Mouse (Mus musculus) kidney, postnatal 0 days (tissue): ENCODE results near the gene Ceacam16. TPM values are rescaled to one million over a fixed set of nuclear protein-coding genes. Genes with fewer than 3 reads are reported as not detected.

ENCODE experiments used
- ATAC-seq: fragments of 200-750 bp; cut with Nextera tagmentation; replicated peaks from 2 replicates; pipeline ENCODE4 v1.8.0; 2017; ENCODE audit warnings: low read depth, moderate number of reproducible peaks, moderate TSS enrichment, moderate library complexity; ENCODE audit not compliant: low FRiP score
- DNase-seq: peaks from one replicate; pipeline ENCODE4 v3.0.0-alpha.2; 2016; ENCODE audit warnings: low spot score
- H3K27ac ChIP-seq: fragments of 300-500 bp; sonication (generic); 2 replicates; pipeline ENCODE4 v1.5.1; 2014; ENCODE audit warnings: mild to moderate bottlenecking
- H3K27me3 ChIP-seq: fragments of 300-500 bp; sonication (generic); 2 replicates; pipeline ENCODE4 v1.6.1; 2014; ENCODE audit warnings: low read length, mixed read lengths; ENCODE audit not compliant: insufficient read depth
- H3K36me3 ChIP-seq: fragments of 300-500 bp; sonication (generic); 2 replicates; pipeline ENCODE4 v1.6.1; 2014; ENCODE audit warnings: low read length, mixed read lengths; ENCODE audit not compliant: insufficient read depth
- H3K4me1 ChIP-seq: fragments of 300-500 bp; sonication (generic); replicated peaks from 2 replicates; pipeline ENCODE4 v1.6.1; 2014; ENCODE audit warnings: antibody characterized with exemption, low read length, mixed read lengths; ENCODE audit not compliant: insufficient read depth
- H3K4me2 ChIP-seq: fragments of 300-500 bp; sonication (generic); 2 replicates; pipeline ENCODE4 v1.6.1; 2014; ENCODE audit warnings: mild to moderate bottlenecking, low read length, moderate library complexity, mixed read lengths
- H3K4me3 ChIP-seq: fragments of 300-500 bp; sonication (generic); replicated peaks from 2 replicates; pipeline ENCODE4 v1.5.1; 2014; ENCODE audit warnings: low read depth, low read length
- H3K9ac ChIP-seq: fragments of 300-500 bp; sonication (generic); 2 replicates; pipeline ENCODE4 v1.6.1; 2014; ENCODE audit warnings: low read depth, low read length
- H3K9me3 ChIP-seq: fragments of 300-500 bp; sonication (generic); replicated peaks from 2 replicates; pipeline ENCODE4 v1.6.1; 2016; ENCODE audit warnings: low read length, inconsistent platforms, mixed read lengths
- CTCF ChIP-seq: IDR thresholded peaks from 2 replicates; pipeline ENCODE4 v1.5.1; 2016; ENCODE audit warnings: antibody characterized with exemption, low read depth, mild to moderate bottlenecking, moderate library complexity
- WGBS: fragments of 180-500 bp; shearing (Covaris S2); extraction: QIAGEN DNeasy Blood & Tissue Kit; methylation state at CpG from one replicate; pipeline ENCODE4 v1.1.7; 2014; 5-methylcytosine and 5-hydroxymethylcytosine counted together
- polyA plus RNA-seq: library from polyadenylated mRNA; unstranded; fragments of >200 nt; fragmentation: Nextera tagmentation; extraction: Ambion mirVana; gene quantifications from 2 replicates; pipeline ENCODE4 v1.2.1, GENCODE M21; 2015

The Ceacam16 gene
- polyA plus RNA-seq, 1 experiment from 2014 or later = not detected

GRCm38 (mm10) chr7:19824182-19824973, 36.7 kb downstream of the Ceacam16 start:
- ATAC-seq = peak; percentile 91
- H3K9ac ChIP-seq = 0 out of 2 replicates have a peak overlapping the region, but pooled peaks have one; percentile 9
- H3K27me3 ChIP-seq = no peaks in the 10 kb centered on the region; the same call in 1 of the 2 replicates
- no peaks in the 10 kb centered on the region for H3K9me3 ChIP-seq
- WGBS = 24% methylated on average over 19 of the region's 26 CpGs
- H3K27ac ChIP-seq = peak overlapping the region; percentile 91
- H3K4me1 ChIP-seq = peaks cover 20% of the 10 kb centered on the region
- peak; percentile 88 for DNase-seq
- H3K4me2 ChIP-seq = peak overlapping the region; percentile 32
- TF ChIP-seq CTCF = no peak
- no peak overlapping the region for H3K4me3 ChIP-seq
- H3K36me3 ChIP-seq = no peaks in the 10 kb centered on the region

DNA sequence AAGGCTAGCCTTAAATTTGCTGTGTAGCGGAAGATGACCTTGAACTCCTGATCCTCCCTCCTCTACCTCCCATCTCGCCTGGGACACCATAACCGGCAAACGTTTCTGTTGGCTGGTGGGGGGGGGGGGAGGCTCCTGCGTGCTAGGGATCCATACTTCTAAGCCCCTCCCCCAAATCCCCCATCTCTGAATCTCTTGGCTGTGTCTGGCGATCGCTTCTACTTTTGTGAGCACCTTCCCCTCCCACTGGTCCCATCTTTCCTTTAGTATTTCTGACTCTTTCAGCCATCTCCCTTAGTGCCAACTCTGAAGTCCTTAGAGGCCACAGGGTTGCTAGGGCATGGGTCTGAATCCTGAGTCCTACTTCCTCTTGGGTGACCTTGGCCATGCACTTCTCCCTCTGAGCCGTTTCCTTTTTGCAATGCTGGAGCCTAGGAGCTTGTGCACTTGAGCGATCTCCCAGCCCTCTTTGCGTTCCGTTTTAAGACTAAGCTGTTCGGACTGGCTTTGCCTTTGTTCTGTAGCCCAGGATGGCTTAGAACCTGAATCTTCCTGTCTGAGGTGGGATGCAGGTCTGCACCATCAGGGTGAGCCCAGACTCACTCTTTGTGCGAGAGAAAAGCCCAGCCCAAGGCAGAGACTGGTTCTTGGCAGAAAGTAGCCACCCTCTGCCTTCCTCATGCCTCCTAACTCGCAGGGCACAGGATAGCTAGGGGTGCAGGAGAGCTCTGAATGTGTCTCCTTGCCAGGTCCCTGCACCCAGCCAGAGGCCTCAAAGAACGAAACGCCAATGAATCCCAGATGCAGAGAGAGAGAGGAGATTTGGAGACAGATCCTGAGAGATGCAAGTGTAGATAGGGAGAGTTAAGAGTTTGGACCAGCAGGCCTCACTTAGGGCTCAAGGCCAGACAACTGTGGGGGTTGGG, 37.6 kb downstream of the Ceacam16 start:
- peak overlapping the region; percentile 32 for H3K4me2 ChIP-seq
- H3K9me3 ChIP-seq = no peaks in the 10 kb centered on the region
- DNase-seq (peak; percentile 45), ATAC-seq (no peak; the same call in 1 of the 2 replicates)
- peaks cover 20% of the 10 kb centered on the region for H3K4me1 ChIP-seq
- peak overlapping the region; percentile 91 for H3K27ac ChIP-seq
- H3K4me3 ChIP-seq = no peak overlapping the region
- 32% methylated on average over 16 of the region's 16 CpGs for WGBS
- no peak overlapping the region for H3K9ac ChIP-seq
- H3K36me3 ChIP-seq = no peaks in the 10 kb centered on the region
- no peak for TF ChIP-seq CTCF
- H3K27me3 ChIP-seq = no peaks in the 10 kb centered on the region; the same call in 1 of the 2 replicates

GRCm38 (mm10) chr7:19822604-19823058, 38.5 kb downstream of the Ceacam16 start, which contains the start of gene Bcl3:
Gene Bcl3, minus strand, starts transcription at chr7:19822770.
- Histone ChIP-seq H3K9me3 (no peaks in the 10 kb centered on the region), H3K36me3 (no peaks in the 10 kb centered on the region), H3K4me1 (peaks cover 21% of the 10 kb centered on the region), H3K9ac (peak within 1 kb of the TSS; percentile 78), H3K4me2 (peak within 1 kb of the TSS; percentile 90), H3K4me3 (peak within 1 kb of the TSS; percentile 56), H3K27me3 (no peaks in the 10 kb centered on the region; the same call in 1 of the 2 replicates), H3K27ac (peak within 1 kb of the TSS; percentile 91)
- ATAC-seq = no peak
- no peak for TF ChIP-seq CTCF
- 2% methylated on average over 32 of the region's 42 CpGs for WGBS
- peak; percentile 47 for DNase-seq

- Histone ChIP-seq H3K4me1 (peaks cover 25% of the 10 kb centered on the region), H3K9ac (peak overlapping the region; percentile 78), H3K4me3 (peak overlapping the region; percentile 56), H3K27ac (no peak overlapping the region), H3K27me3 (no peaks in the 10 kb centered on the region; the same call in 1 of the 2 replicates), H3K36me3 (no peaks in the 10 kb centered on the region), H3K9me3 (no peaks in the 10 kb centered on the region), H3K4me2 (peak overlapping the region; percentile 90)
- no peak for ATAC-seq
- WGBS = 7% methylated on average over 20 of the region's 20 CpGs
- TF ChIP-seq CTCF = no peak
- no peak for DNase-seq
Measured at GRCm38 (mm10) chr7:19822193-19822592, 38.9 kb downstream of the Ceacam16 start.

DNA sequence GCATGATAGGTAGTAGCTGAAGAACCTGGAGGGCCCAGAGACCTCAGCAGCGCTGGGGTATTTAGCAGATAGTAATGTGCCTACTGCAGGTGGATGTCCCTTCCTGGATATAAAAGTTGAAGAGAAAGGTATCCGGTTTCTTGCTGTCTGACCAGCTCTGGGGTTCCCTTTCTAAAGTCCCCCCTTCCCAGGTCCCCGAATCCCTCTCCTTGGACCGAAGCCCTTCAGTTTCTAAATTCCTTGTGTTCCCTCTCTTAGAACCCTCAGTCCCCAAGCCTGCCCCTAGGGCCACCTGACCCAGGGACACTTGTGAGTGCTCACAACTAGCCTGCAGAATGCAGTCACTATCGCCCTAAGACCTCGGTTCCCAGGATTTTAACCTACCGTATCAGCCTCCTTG, 39.5 kb downstream of the Ceacam16 start:
- Histone ChIP-seq H3K4me3 (no peak overlapping the region), H3K36me3 (no peaks in the 10 kb centered on the region), H3K27me3 (no peaks in the 10 kb centered on the region; the same call in 1 of the 2 replicates), H3K9ac (no peak overlapping the region), H3K27ac (no peak overlapping the region), H3K4me1 (peaks cover 31% of the 10 kb centered on the region), H3K9me3 (no peaks in the 10 kb centered on the region), H3K4me2 (peak overlapping the region; percentile 90; the same call in 1 of the 2 replicates)
- 76% methylated on average over 7 of the region's 7 CpGs for WGBS
- ATAC-seq = no peak
- no peak for DNase-seq
- TF ChIP-seq CTCF = no peak
